Mouse (Mus musculus): ENCODE results near the gene Sf3b3.

DNA sequence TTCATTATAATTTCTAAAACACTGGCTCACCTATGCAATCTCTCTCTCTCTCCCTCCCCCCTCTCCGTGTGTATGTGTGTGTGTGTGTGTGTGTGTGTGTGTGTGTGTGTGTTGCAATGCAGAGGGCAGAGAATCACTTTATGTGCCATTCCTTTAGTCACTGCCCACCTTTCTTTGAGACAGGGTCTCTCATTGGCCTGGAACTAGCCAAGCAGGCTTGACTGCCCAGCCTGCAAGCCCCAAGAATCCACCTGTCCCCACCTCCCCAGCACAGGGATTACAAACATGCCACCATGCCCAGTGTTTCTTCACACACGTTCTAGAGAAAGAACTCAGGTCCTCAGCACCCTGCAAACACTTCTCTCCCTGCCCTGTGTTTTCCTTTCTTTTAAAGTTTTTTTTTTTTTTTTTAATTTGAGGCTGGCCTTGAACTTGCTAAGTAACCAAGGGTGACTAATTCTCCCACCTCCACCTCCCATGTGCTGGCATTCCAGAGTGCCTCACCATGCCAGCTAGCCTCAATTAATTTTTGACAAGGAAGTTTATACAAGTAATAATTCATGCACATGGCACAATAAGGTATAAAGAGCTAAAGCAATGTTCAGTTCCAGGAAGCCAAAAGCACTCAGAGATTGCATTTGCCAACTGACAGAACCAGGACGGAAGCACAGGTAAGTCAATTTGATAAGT, 41.6 kb downstream of the Sf3b3 start:
- no peak for TF ChIP-seq POLR2A (IDR thresholded peaks at IDR 0.05; ENCODE audit: extremely low read depth, insufficient read depth, low read length)
- no peak for TF ChIP-seq CTCF (IDR thresholded peaks at IDR 0.05; ENCODE audit: low read depth, low read length)

Measured in liver, adult 2 months (tissue).